Mouse (Mus musculus): Measurements from ENCODE around the gene Rlbp1.
A peak's percentile ranks its signal among the peaks of the same experiment; 100 is the strongest.

DNA sequence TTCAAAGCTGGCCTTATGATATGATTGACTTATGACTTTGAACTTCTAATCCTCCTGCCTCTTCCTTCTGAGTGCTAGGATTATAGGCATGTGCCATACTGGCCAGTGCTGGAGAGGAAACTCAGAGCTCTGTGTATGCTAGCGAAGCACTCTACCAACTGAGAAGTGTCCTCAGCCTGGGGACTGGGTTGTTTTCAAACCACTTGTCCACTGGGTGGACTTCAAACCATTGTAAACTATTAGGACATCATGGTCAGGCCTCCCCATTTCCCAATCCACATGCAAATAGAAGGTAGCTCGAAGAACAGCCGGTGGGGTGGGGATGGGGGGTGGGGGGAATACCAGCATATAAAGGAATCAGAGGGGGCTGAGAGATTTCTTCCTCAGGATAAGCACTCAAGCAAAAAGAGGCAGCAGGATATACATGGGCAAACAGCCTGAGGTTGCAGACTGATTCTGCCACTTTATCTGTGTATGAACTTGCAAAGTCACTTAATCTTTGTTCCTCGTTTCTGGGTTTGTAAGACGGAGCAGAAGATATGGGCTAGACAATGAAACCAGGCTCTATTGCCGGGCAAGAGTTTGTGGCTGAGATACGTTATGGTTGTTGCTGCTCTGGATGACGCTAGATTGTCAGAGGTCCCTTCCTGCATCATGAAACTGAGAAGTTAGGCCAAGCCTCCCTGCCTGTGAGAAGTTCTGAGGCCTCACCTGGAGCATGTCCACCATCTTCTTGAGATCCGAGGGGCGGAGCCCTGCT, 10.2 kb downstream of the Rlbp1 start:
- no peak for TF ChIP-seq CTCF (IDR thresholded peaks at IDR 0.05; ENCODE audit: low read depth)
- TF ChIP-seq EP300 (IDR thresholded peaks at IDR 0.05; ENCODE audit: low read depth) = 0 out of 2 replicates have a peak, but pooled peaks have one; percentile 7
